12 mouse cellular contexts compared by ENCODE assay signal in genomic region chr2:62878763-62879162, GRCm38 (mm10).
"Had no signal": no experiment of that assay in that cellular context is flagged by ENCODE, and none has a peak within 500 bp of the region (broad histone marks: within the 10 kb centered on the region; RNA-seq: fewer than 3 reads in every experiment).

No protein-coding gene starts in this region.

- H3K4me3 ChIP-seq: layer of hippocampus, adult 2 months; limb, embryonic 13.5 days; midbrain, embryonic 12.5 days; neural tube, embryonic 13.5 days; stomach, embryonic 15.5 days had no signal

- H3K4me1 ChIP-seq: limb, embryonic 13.5 days; midbrain, embryonic 12.5 days; neural tube, embryonic 13.5 days; stomach, embryonic 15.5 days had no signal

- H3K27me3 ChIP-seq: limb, embryonic 13.5 days; midbrain, embryonic 12.5 days; neural tube, embryonic 13.5 days; stomach, embryonic 15.5 days had no signal

- H3K36me3 ChIP-seq: limb, embryonic 13.5 days; midbrain, embryonic 12.5 days; neural tube, embryonic 13.5 days; stomach, embryonic 15.5 days had no signal

- H3K4me2 ChIP-seq: limb, embryonic 13.5 days; midbrain, embryonic 12.5 days; neural tube, embryonic 13.5 days; stomach, embryonic 15.5 days had no signal

- DNase-seq: kidney, postnatal 10 days; kidney, postnatal 4 days; left cerebral cortex, postnatal 4 days; lung, adult 18-20 months; right cerebral cortex, postnatal 14 days; thymus, postnatal 36 days had no signal

- H3K27ac ChIP-seq: layer of hippocampus, adult 2 months; limb, embryonic 13.5 days; liver, embryonic 14.5 days; midbrain, embryonic 12.5 days; neural tube, embryonic 13.5 days; stomach, embryonic 15.5 days had no signal

- H3K9ac ChIP-seq: limb, embryonic 13.5 days; liver, embryonic 14.5 days; midbrain, embryonic 12.5 days; neural tube, embryonic 13.5 days; stomach, embryonic 15.5 days had no signal

- H3K9me3 ChIP-seq: limb, embryonic 13.5 days; midbrain, embryonic 12.5 days; neural tube, embryonic 13.5 days; stomach, embryonic 15.5 days had no signal
